In genomic region chr2:121444178-121444577, GRCm38 (mm10) we compare ENCODE assay signal across 10 mouse cellular contexts. TPM values are rescaled to one million over a fixed set of nuclear protein-coding genes. Genes with fewer than 3 reads are reported as not detected.
DNase-seq lines count a peak whose midpoint lies in the region; ATAC-seq lines count a peak whose summit lies in the region.
"Had no signal": no experiment of that assay in that cellular context is flagged by ENCODE, and none has a peak within 500 bp of the region (broad histone marks: within the 10 kb centered on the region; RNA-seq: fewer than 3 reads in every experiment).

Ell3 (minus strand) TSS chr2:121444278.

- no peak for ATAC-seq in lung, embryonic 15.5 days (ENCODE audit: borderline replicate concordance, extremely low read depth, low FRiP score, low TSS enrichment)
- no peak for ATAC-seq in hindbrain, embryonic 15.5 days (ENCODE audit: low FRiP score, low read depth)
- ATAC-seq in neural tube, embryonic 13.5 days (ENCODE audit: low read depth) = no peak

- H3K36me3 ChIP-seq in lung, embryonic 15.5 days = peaks cover 7% of the 10 kb centered on the region
- peaks cover 7% of the 10 kb centered on the region for H3K36me3 ChIP-seq in hindbrain, embryonic 15.5 days
- peaks cover 11% of the 10 kb centered on the region for H3K36me3 ChIP-seq in neural tube, embryonic 13.5 days

- no peak within 1 kb of the TSS for H3K4me3 ChIP-seq in lung, embryonic 15.5 days
- H3K4me3 ChIP-seq in hindbrain, embryonic 15.5 days = no peak within 1 kb of the TSS
- 0 out of 2 replicates have a peak within 1 kb of the TSS, but pooled peaks have one; percentile 33 for H3K4me3 ChIP-seq in neural tube, embryonic 13.5 days

- peaks cover 4% of the 10 kb centered on the region; the same call in 1 of the 2 replicates for H3K27me3 ChIP-seq in lung, embryonic 15.5 days
- peaks cover 26% of the 10 kb centered on the region for H3K27me3 ChIP-seq in hindbrain, embryonic 15.5 days
- H3K27me3 ChIP-seq in neural tube, embryonic 13.5 days = peaks cover 41% of the 10 kb centered on the region

- peaks cover 25% of the 10 kb centered on the region for H3K4me1 ChIP-seq in lung, embryonic 15.5 days
- peaks cover 25% of the 10 kb centered on the region for H3K4me1 ChIP-seq in hindbrain, embryonic 15.5 days (replicated peaks)
- peaks cover 26% of the 10 kb centered on the region for H3K4me1 ChIP-seq in neural tube, embryonic 13.5 days (replicated peaks)

- WGBS in lung, embryonic 15.5 days = 78% methylated on average over 1 of the region's 1 CpGs
- 89% methylated on average over 1 of the region's 1 CpGs for WGBS in hindbrain, embryonic 15.5 days
- 91% methylated on average over 1 of the region's 1 CpGs for WGBS in neural tube, embryonic 13.5 days

- intact Hi-C loops in heart, postnatal 36 days (cut with DNase I) = no loop called here

- no peak within 1 kb of the TSS; the same call in 1 of the 2 replicates for H3K9ac ChIP-seq in lung, embryonic 15.5 days
- no peak within 1 kb of the TSS for H3K9ac ChIP-seq in hindbrain, embryonic 15.5 days
- no peak within 1 kb of the TSS for H3K9ac ChIP-seq in neural tube, embryonic 13.5 days

- no peaks in the 10 kb centered on the region for H3K9me3 ChIP-seq in lung, embryonic 15.5 days
- no peaks in the 10 kb centered on the region for H3K9me3 ChIP-seq in hindbrain, embryonic 15.5 days
- no peaks in the 10 kb centered on the region for H3K9me3 ChIP-seq in neural tube, embryonic 13.5 days

- H3K4me2 ChIP-seq in lung, embryonic 15.5 days = peak within 1 kb of the TSS; percentile 91
- peak within 1 kb of the TSS; percentile 58; the same call in 1 of the 2 replicates for H3K4me2 ChIP-seq in hindbrain, embryonic 15.5 days
- peak within 1 kb of the TSS; percentile 58 for H3K4me2 ChIP-seq in neural tube, embryonic 13.5 days

- no peak within 1 kb of the TSS for H3K27ac ChIP-seq in lung, embryonic 15.5 days
- no peak within 1 kb of the TSS for H3K27ac ChIP-seq in hindbrain, embryonic 15.5 days (replicated peaks)
- no peak within 1 kb of the TSS for H3K27ac ChIP-seq in neural tube, embryonic 13.5 days (replicated peaks)

- DNase-seq in heart, adult 11 months = peak; percentile 40
- no peak for DNase-seq in heart, postnatal 36 days
- DNase-seq in lung, postnatal 25 days (ENCODE audit: low spot score) = no peak
- no peak for DNase-seq in ovary, postnatal 10 days (ENCODE audit: low spot score)
- DNase-seq in layer of hippocampus, adult 8-10 months (ENCODE audit: low spot score in 2 of 2) = no peak
- DNase-seq: layer of hippocampus, adult 9-11 months had no signal

RNA-seq across cellular contexts. Expression of gene Ell3, which starts in this region (rescaled TPM):
- total RNA-seq in heart, postnatal 36 days (2021) = not detected
- polyA plus RNA-seq in lung, embryonic 15.5 days (2015; fragmentation: Nextera tagmentation; extraction: Ambion mirVana) = 10.0 and 10.1 TPM in 2 replicates
- polyA plus RNA-seq in hindbrain, embryonic 15.5 days (2015; fragmentation: Nextera tagmentation; extraction: Ambion mirVana) = 2.2 and 2.4 TPM in 2 replicates
- 2.6 TPM in 2 replicates for polyA plus RNA-seq in neural tube, embryonic 13.5 days (2015; fragmentation: Nextera tagmentation; extraction: Ambion mirVana)
- not detected for total RNA-seq in layer of hippocampus, adult 8-10 months (2022)
- total RNA-seq: megakaryocyte-erythroid progenitor cell, adult 5-6 weeks had no signal
